Mouse (Mus musculus) limb, embryonic 11.5 days (tissue): ENCODE results near the gene Trmo. TPM values are rescaled to one million over a fixed set of nuclear protein-coding genes. Genes with fewer than 3 reads are reported as not detected.

ENCODE experiments used
- ATAC-seq: fragments of 200-750 bp; cut with Nextera tagmentation; 2 replicates; pipeline ENCODE4 v1.8.0; 2017; ENCODE audit warnings: low read depth; ENCODE audit not compliant: insufficient number of reproducible peaks, low FRiP score, low TSS enrichment
- DNase-seq: peaks from one replicate; pipeline ENCODE4 v3.0.0-alpha.2; 2015; ENCODE audit warnings: low spot score
- H3K27ac ChIP-seq: fragments of 300-500 bp; sonication (generic); replicated peaks from 2 replicates; pipeline ENCODE4 v1.5.1; 2014; ENCODE audit warnings: low read depth, mild to moderate bottlenecking, low read length
- H3K27me3 ChIP-seq: fragments of 300-500 bp; sonication (generic); 2 replicates; pipeline ENCODE4 v1.6.1; 2014; ENCODE audit warnings: mild to moderate bottlenecking, low read length, mixed read lengths; ENCODE audit not compliant: control insufficient read depth, insufficient read depth
- H3K36me3 ChIP-seq: fragments of 300-500 bp; sonication (generic); 2 replicates; pipeline ENCODE4 v1.6.1; 2014; ENCODE audit warnings: mild to moderate bottlenecking, low read length, moderate library complexity, mixed read lengths; ENCODE audit not compliant: control insufficient read depth, insufficient read depth
- H3K4me1 ChIP-seq: fragments of 300-500 bp; sonication (generic); 2 replicates; pipeline ENCODE4 v1.6.1; 2014; ENCODE audit warnings: low read length, mixed read lengths; ENCODE audit not compliant: control insufficient read depth, insufficient read depth
- H3K4me2 ChIP-seq: fragments of 300-500 bp; sonication (generic); 2 replicates; pipeline ENCODE4 v1.6.1; 2014; ENCODE audit warnings: low read depth, mild to moderate bottlenecking, moderate library complexity; ENCODE audit not compliant: severe bottlenecking
- H3K4me3 ChIP-seq: fragments of 300-500 bp; sonication (generic); 2 replicates; pipeline ENCODE4 v1.5.1; 2014; ENCODE audit warnings: low read depth, low read length
- H3K9ac ChIP-seq: fragments of 300-500 bp; sonication (generic); 2 replicates; pipeline ENCODE4 v1.6.1; 2014; ENCODE audit warnings: mild to moderate bottlenecking, low read length
- H3K9me3 ChIP-seq: fragments of 300-500 bp; sonication (generic); 2 replicates; pipeline ENCODE4 v1.6.1; 2016; ENCODE audit warnings: low read length; ENCODE audit not compliant: control insufficient read depth
- WGBS: fragments of 180-500 bp; shearing (Covaris S2); extraction: QIAGEN DNeasy Blood & Tissue Kit; methylation state at CpG from one replicate; pipeline ENCODE4 v1.1.7; 2014; 5-methylcytosine and 5-hydroxymethylcytosine counted together
- polyA plus RNA-seq: library from polyadenylated mRNA; unstranded; fragments of >200 nt; fragmentation: Nextera tagmentation; extraction: Ambion mirVana; gene quantifications from 2 replicates; pipeline ENCODE4 v1.2.1, GENCODE M21; 2014

The Trmo gene
- polyA plus RNA-seq, 1 experiment from 2014 or later = 11.0 TPM

GRCm38 (mm10) chr4:46389612-46390341, 540 bp upstream of the Trmo start:
- Histone ChIP-seq H3K4me1 (no peaks in the 10 kb centered on the region), H3K4me3 (peak overlapping the region; percentile 62), H3K27ac (peak overlapping the region; percentile 83), H3K9me3 (no peaks in the 10 kb centered on the region), H3K36me3 (no peaks in the 10 kb centered on the region; the same call in 1 of the 2 replicates), H3K9ac (peak overlapping the region; percentile 93), H3K4me2 (peak overlapping the region; percentile 40), H3K27me3 (no peaks in the 10 kb centered on the region)
- ATAC-seq (no peak), DNase-seq (peak; percentile 73)
- 3% methylated on average over 24 of the region's 24 CpGs for WGBS

GRCm38 (mm10) chr4:46388556-46388955, 681 bp downstream of the Trmo start:
- Histone ChIP-seq H3K9ac (peak overlapping the region; percentile 93; the same call in 1 of the 2 replicates), H3K27me3 (no peaks in the 10 kb centered on the region), H3K27ac (no peak overlapping the region), H3K4me2 (peak overlapping the region; percentile 40), H3K9me3 (no peaks in the 10 kb centered on the region), H3K4me3 (peak overlapping the region; percentile 62), H3K36me3 (no peaks in the 10 kb centered on the region; the same call in 1 of the 2 replicates), H3K4me1 (no peaks in the 10 kb centered on the region)
- 31% methylated on average over 5 of the region's 5 CpGs for WGBS
- no peak for ATAC-seq
- DNase-seq = no peak

- Histone ChIP-seq H3K9me3 (no peaks in the 10 kb centered on the region), H3K27me3 (no peaks in the 10 kb centered on the region), H3K36me3 (peaks cover 10% of the 10 kb centered on the region; the same call in 1 of the 2 replicates), H3K4me3 (peak overlapping the region; percentile 24), H3K4me2 (peak overlapping the region; percentile 52), H3K9ac (no peak overlapping the region), H3K27ac (no peak overlapping the region), H3K4me1 (0 out of 2 replicates have a peak, but pooled peaks cover 2% of the 10 kb centered on the region)
- DNase-seq (peak; percentile 88), ATAC-seq (peak; percentile 57)
- 22% methylated on average over 22 of the region's 22 CpGs for WGBS
Measured at GRCm38 (mm10) chr4:46374869-46375368, 14.3 kb downstream of the Trmo start.

GRCm38 (mm10) chr4:46374455-46374854, 14.8 kb downstream of the Trmo start:
- DNase-seq = no peak
- Histone ChIP-seq H3K4me2 (peak overlapping the region; percentile 52), H3K9ac (no peak overlapping the region), H3K27ac (no peak overlapping the region), H3K9me3 (no peaks in the 10 kb centered on the region), H3K27me3 (no peaks in the 10 kb centered on the region), H3K36me3 (peaks cover 7% of the 10 kb centered on the region; the same call in 1 of the 2 replicates), H3K4me3 (peak overlapping the region; percentile 24), H3K4me1 (0 out of 2 replicates have a peak, but pooled peaks cover 2% of the 10 kb centered on the region)
- no peak for ATAC-seq
- 58% methylated on average over 6 of the region's 6 CpGs for WGBS

GRCm38 (mm10) chr4:46371030-46371429, 18.2 kb downstream of the Trmo start:
- Histone ChIP-seq H3K27ac (no peak overlapping the region), H3K4me1 (0 out of 2 replicates have a peak, but pooled peaks cover 2% of the 10 kb centered on the region), H3K9ac (peak overlapping the region; percentile 55; the same call in 1 of the 2 replicates), H3K4me3 (no peak overlapping the region), H3K9me3 (no peaks in the 10 kb centered on the region), H3K27me3 (0 out of 2 replicates have a peak, but pooled peaks cover 5% of the 10 kb centered on the region), H3K4me2 (peak overlapping the region; percentile 43), H3K36me3 (no peaks in the 10 kb centered on the region)
- ATAC-seq = no peak
- peak; percentile 62 for DNase-seq
- 4% methylated on average over 19 of the region's 19 CpGs for WGBS

GRCm38 (mm10) chr4:46370406-46370805, 18.8 kb downstream of the Trmo start:
- DNase-seq (no peak), ATAC-seq (no peak)
- Histone ChIP-seq H3K27ac (no peak overlapping the region), H3K9ac (no peak overlapping the region), H3K4me1 (0 out of 2 replicates have a peak, but pooled peaks cover 2% of the 10 kb centered on the region), H3K4me2 (no peak overlapping the region), H3K4me3 (no peak overlapping the region), H3K9me3 (no peaks in the 10 kb centered on the region), H3K36me3 (no peaks in the 10 kb centered on the region), H3K27me3 (0 out of 2 replicates have a peak, but pooled peaks cover 5% of the 10 kb centered on the region)
- WGBS = 37% methylated on average over 6 of the region's 6 CpGs

- Histone ChIP-seq H3K27ac (no peak overlapping the region), H3K9me3 (no peaks in the 10 kb centered on the region), H3K36me3 (no peaks in the 10 kb centered on the region), H3K9ac (no peak overlapping the region), H3K4me3 (no peak overlapping the region), H3K27me3 (0 out of 2 replicates have a peak, but pooled peaks cover 5% of the 10 kb centered on the region), H3K4me2 (no peak overlapping the region), H3K4me1 (0 out of 2 replicates have a peak, but pooled peaks cover 2% of the 10 kb centered on the region)
- DNase-seq (no peak), ATAC-seq (no peak)
- 68% methylated on average over 4 of the region's 4 CpGs for WGBS
Measured at GRCm38 (mm10) chr4:46369070-46369469, 20.2 kb downstream of the Trmo start.

- Histone ChIP-seq H3K4me1 (0 out of 2 replicates have a peak, but pooled peaks cover 2% of the 10 kb centered on the region), H3K4me3 (no peak overlapping the region), H3K27ac (no peak overlapping the region), H3K9ac (no peak overlapping the region), H3K4me2 (no peak overlapping the region), H3K9me3 (no peaks in the 10 kb centered on the region), H3K36me3 (no peaks in the 10 kb centered on the region), H3K27me3 (0 out of 2 replicates have a peak, but pooled peaks cover 5% of the 10 kb centered on the region)
- WGBS = 9% methylated on average over 12 of the region's 12 CpGs
- no peak for ATAC-seq
- DNase-seq = no peak
Measured at GRCm38 (mm10) chr4:46367487-46367959, 21.7 kb downstream of the Trmo start.
